Mouse (Mus musculus) heart, postnatal 0 days (tissue): ENCODE results near the gene Cfap299.

Experiments
- CTCF ChIP-seq: IDR thresholded peaks from 2 replicates; pipeline ENCODE4 v1.5.1; 2016; ENCODE audit warnings: antibody characterized with exemption, control low read depth, low read depth
- EP300 ChIP-seq: IDR thresholded peaks from 2 replicates; pipeline ENCODE4 v1.6.1; 2016; ENCODE audit warnings: antibody characterized with exemption, low read depth

DNA sequence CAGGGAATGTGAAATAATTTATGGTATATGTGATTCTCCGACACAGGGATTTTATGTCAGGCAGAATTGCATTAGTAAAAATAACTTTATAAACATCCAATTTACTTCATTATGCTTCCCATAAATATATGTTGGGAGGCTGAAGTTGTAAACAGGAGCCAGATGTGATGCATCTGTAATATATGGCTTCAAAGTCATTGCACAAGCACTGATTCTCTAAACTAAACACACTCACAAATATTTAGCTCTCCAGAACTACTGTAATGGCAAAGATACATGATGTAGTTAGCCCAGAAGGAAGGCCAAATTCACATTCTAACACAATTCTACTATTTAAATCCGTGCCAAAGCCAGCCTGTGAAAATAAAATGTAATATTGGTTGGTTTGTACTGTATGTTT, 120.8 kb downstream of the Cfap299 start:
- TF ChIP-seq EP300 (no peak), CTCF (no peak)
